Mouse (Mus musculus): ENCODE measurements around the gene Chrm1. TPM values are rescaled to one million over a fixed set of nuclear protein-coding genes. Genes with fewer than 3 reads are reported as not detected.

Gene Chrm1
- polyA plus RNA-seq, 1 experiment from 2014 or later, result 0.19 TPM

- no peaks in the 10 kb centered on the region for H3K36me3 ChIP-seq (ENCODE audit: control insufficient read depth, insufficient read depth, low read length)
- H3K4me3 ChIP-seq (ENCODE audit: low read depth, low read length), result no peak overlapping the region
- no peaks in the 10 kb centered on the region for H3K27me3 ChIP-seq (ENCODE audit: control insufficient read depth, insufficient read depth, low read length)
- H3K4me1 ChIP-seq (ENCODE audit: control insufficient read depth, insufficient read depth, low read length), result no peaks in the 10 kb centered on the region
- H3K27ac ChIP-seq (ENCODE audit: low read depth, low read length), result no peak overlapping the region
- no peak overlapping the region for H3K4me2 ChIP-seq (ENCODE audit: low read depth, low read length)
- WGBS, result 83% methylated on average over 9 of the region's 9 CpGs
- H3K9me3 ChIP-seq (ENCODE audit: control insufficient read depth, low read length), result no peaks in the 10 kb centered on the region
- no peak for ATAC-seq (ENCODE audit: low read depth)
- no peak overlapping the region for H3K9ac ChIP-seq (replicated peaks; ENCODE audit: low read depth, low read length)
Measured at GRCm38 (mm10) chr19:8699652-8700051, 36.1 kb downstream of the Chrm1 start.

GRCm38 (mm10) chr19:8702458-8702857, 38.9 kb downstream of the Chrm1 start:
- no peak overlapping the region for H3K4me2 ChIP-seq (ENCODE audit: low read depth, low read length)
- H3K4me3 ChIP-seq (ENCODE audit: low read depth, low read length), result no peak overlapping the region
- H3K27ac ChIP-seq (ENCODE audit: low read depth, low read length), result no peak overlapping the region
- H3K27me3 ChIP-seq (ENCODE audit: control insufficient read depth, insufficient read depth, low read length), result no peaks in the 10 kb centered on the region
- peaks cover 6% of the 10 kb centered on the region; the same call in 1 of the 2 replicates for H3K36me3 ChIP-seq (ENCODE audit: control insufficient read depth, insufficient read depth, low read length)
- ATAC-seq (ENCODE audit: low read depth), result no peak
- H3K4me1 ChIP-seq (ENCODE audit: control insufficient read depth, insufficient read depth, low read length), result no peaks in the 10 kb centered on the region
- no peak overlapping the region for H3K9ac ChIP-seq (replicated peaks; ENCODE audit: low read depth, low read length)
- no peaks in the 10 kb centered on the region for H3K9me3 ChIP-seq (ENCODE audit: control insufficient read depth, low read length)
- 45% methylated on average over 3 of the region's 3 CpGs for WGBS

DNA sequence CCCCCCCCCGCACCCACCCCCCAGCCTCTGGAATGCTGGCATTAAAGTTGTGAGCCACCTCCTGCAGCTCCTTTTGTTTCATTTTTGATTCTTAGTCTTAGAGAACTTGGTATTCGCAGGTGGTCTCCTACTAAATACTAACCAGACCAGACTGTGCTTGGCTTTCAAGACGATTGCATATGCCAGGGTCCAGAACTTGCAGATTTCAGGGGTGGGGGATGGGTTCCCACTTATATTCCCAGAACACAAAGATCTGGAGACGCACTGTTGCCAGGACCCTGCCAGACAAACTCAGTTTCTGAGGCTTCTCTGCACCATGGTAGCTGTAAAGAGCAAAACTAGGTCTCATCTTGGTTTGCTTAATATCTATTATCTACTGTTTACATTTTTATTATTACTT, 40.0 kb downstream of the Chrm1 start:
- ATAC-seq (ENCODE audit: low read depth), result no peak
- 58% methylated on average over 4 of the region's 4 CpGs for whole genome bisulfite sequencing
- H3K9ac ChIP-seq (replicated peaks; ENCODE audit: low read depth, low read length), result no peak overlapping the region
- no peaks in the 10 kb centered on the region for H3K4me1 ChIP-seq (ENCODE audit: control insufficient read depth, insufficient read depth, low read length)
- H3K4me3 ChIP-seq (ENCODE audit: low read depth, low read length), result no peak overlapping the region
- H3K9me3 ChIP-seq (ENCODE audit: control insufficient read depth, low read length), result no peaks in the 10 kb centered on the region
- no peak overlapping the region for H3K27ac ChIP-seq (ENCODE audit: low read depth, low read length)
- H3K36me3 ChIP-seq (ENCODE audit: control insufficient read depth, insufficient read depth, low read length), result peaks cover 17% of the 10 kb centered on the region
- H3K4me2 ChIP-seq (ENCODE audit: low read depth, low read length), result no peak overlapping the region
- no peaks in the 10 kb centered on the region for H3K27me3 ChIP-seq (ENCODE audit: control insufficient read depth, insufficient read depth, low read length)

DNA sequence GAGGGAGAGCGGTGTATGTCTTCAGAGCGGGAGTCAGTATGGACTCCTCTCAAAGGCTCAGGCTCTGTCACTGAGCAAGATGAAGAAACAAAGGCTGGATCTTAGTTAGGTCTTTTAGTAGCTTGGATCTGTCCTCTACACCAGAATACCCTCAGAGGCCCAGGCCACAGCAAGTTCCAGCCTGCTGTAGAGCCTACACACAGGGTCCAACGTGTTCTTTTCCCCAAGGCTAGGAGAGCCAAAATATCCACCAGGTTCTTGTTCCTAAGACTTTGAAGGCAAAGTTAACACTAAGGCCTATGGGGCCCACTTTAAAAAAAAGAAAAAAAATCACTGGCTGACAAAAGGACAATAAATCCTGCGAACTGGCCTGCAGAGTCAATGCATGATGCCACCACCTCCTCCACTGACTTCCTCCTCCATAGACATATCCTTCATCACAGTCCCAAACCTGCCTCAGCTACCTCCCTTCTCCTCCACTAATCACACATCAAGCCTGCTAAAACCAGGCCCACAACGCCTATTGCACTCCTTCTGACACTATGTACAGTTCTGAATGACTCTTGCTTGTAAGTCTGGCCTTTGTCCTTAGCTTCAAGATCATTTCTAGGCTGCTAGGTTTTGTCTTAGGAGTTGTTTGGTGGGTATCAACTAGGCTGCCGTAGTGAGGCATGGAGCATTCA, 41.6 kb downstream of the Chrm1 start:
- Histone ChIP-seq H3K27me3 (ENCODE audit: control insufficient read depth, insufficient read depth, low read length) (no peaks in the 10 kb centered on the region), H3K4me3 (ENCODE audit: low read depth, low read length) (no peak overlapping the region), H3K4me2 (ENCODE audit: low read depth, low read length) (no peak overlapping the region), H3K9ac (replicated peaks; ENCODE audit: low read depth, low read length) (no peak overlapping the region), H3K4me1 (ENCODE audit: control insufficient read depth, insufficient read depth, low read length) (peaks cover under 1% of the 10 kb centered on the region; the same call in 1 of the 2 replicates), H3K27ac (ENCODE audit: low read depth, low read length) (no peak overlapping the region), H3K9me3 (ENCODE audit: control insufficient read depth, low read length) (no peaks in the 10 kb centered on the region), H3K36me3 (ENCODE audit: control insufficient read depth, insufficient read depth, low read length) (peaks cover 33% of the 10 kb centered on the region)
- ATAC-seq (ENCODE audit: low read depth), result no peak
- WGBS, result 69% methylated on average over 6 of the region's 6 CpGs

- no peak overlapping the region for H3K4me3 ChIP-seq (ENCODE audit: low read depth, low read length)
- WGBS, result 84% methylated on average over 7 of the region's 7 CpGs
- 0 out of 2 replicates have a peak, but pooled peaks have one; percentile 25 for ATAC-seq (ENCODE audit: low read depth)
Measured at GRCm38 (mm10) chr19:8706132-8706667, 42.6 kb downstream of the Chrm1 start.

GRCm38 (mm10) chr19:8706930-8707329, 43.3 kb downstream of the Chrm1 start:
- H3K4me2 ChIP-seq (ENCODE audit: low read depth, low read length), result no peak overlapping the region
- peaks cover 6% of the 10 kb centered on the region for H3K4me1 ChIP-seq (ENCODE audit: control insufficient read depth, insufficient read depth, low read length)
- no peaks in the 10 kb centered on the region for H3K9me3 ChIP-seq (ENCODE audit: control insufficient read depth, low read length)
- H3K27me3 ChIP-seq (ENCODE audit: control insufficient read depth, insufficient read depth, low read length), result no peaks in the 10 kb centered on the region
- H3K36me3 ChIP-seq (ENCODE audit: control insufficient read depth, insufficient read depth, low read length), result peaks cover 40% of the 10 kb centered on the region
- 98% methylated on average over 7 of the region's 7 CpGs for WGBS
- H3K4me3 ChIP-seq (ENCODE audit: low read depth, low read length), result no peak overlapping the region
- no peak for ATAC-seq (ENCODE audit: low read depth)
- H3K9ac ChIP-seq (replicated peaks; ENCODE audit: low read depth, low read length), result no peak overlapping the region
- H3K27ac ChIP-seq (ENCODE audit: low read depth, low read length), result no peak overlapping the region

More at GRCm38 (mm10) chr19:8706132-8706667, 42.6 kb downstream of the Chrm1 start:
- Histone ChIP-seq H3K9me3 (ENCODE audit: control insufficient read depth, low read length) (no peaks in the 10 kb centered on the region), H3K9ac (replicated peaks; ENCODE audit: low read depth, low read length) (no peak overlapping the region), H3K4me1 (ENCODE audit: control insufficient read depth, insufficient read depth, low read length) (peaks cover 4% of the 10 kb centered on the region; the same call in 1 of the 2 replicates), H3K27ac (ENCODE audit: low read depth, low read length) (no peak overlapping the region), H3K36me3 (ENCODE audit: control insufficient read depth, insufficient read depth, low read length) (peaks cover 36% of the 10 kb centered on the region), H3K4me2 (ENCODE audit: low read depth, low read length) (no peak overlapping the region), H3K27me3 (ENCODE audit: control insufficient read depth, insufficient read depth, low read length) (no peaks in the 10 kb centered on the region)

- no peak overlapping the region for H3K27ac ChIP-seq (ENCODE audit: low read depth, low read length)
- no peak for ATAC-seq (ENCODE audit: low read depth)
- peaks cover 40% of the 10 kb centered on the region for H3K36me3 ChIP-seq (ENCODE audit: control insufficient read depth, insufficient read depth, low read length)
- no peaks in the 10 kb centered on the region for H3K27me3 ChIP-seq (ENCODE audit: control insufficient read depth, insufficient read depth, low read length)
- H3K9me3 ChIP-seq (ENCODE audit: control insufficient read depth, low read length), result no peaks in the 10 kb centered on the region
- H3K9ac ChIP-seq (replicated peaks; ENCODE audit: low read depth, low read length), result no peak overlapping the region
- WGBS, result 95% methylated on average over 8 of the region's 8 CpGs
- H3K4me1 ChIP-seq (ENCODE audit: control insufficient read depth, insufficient read depth, low read length), result peaks cover 15% of the 10 kb centered on the region
- H3K4me3 ChIP-seq (ENCODE audit: low read depth, low read length), result no peak overlapping the region
- H3K4me2 ChIP-seq (ENCODE audit: low read depth, low read length), result no peak overlapping the region
Measured at GRCm38 (mm10) chr19:8708954-8709353, 45.4 kb downstream of the Chrm1 start.

DNA sequence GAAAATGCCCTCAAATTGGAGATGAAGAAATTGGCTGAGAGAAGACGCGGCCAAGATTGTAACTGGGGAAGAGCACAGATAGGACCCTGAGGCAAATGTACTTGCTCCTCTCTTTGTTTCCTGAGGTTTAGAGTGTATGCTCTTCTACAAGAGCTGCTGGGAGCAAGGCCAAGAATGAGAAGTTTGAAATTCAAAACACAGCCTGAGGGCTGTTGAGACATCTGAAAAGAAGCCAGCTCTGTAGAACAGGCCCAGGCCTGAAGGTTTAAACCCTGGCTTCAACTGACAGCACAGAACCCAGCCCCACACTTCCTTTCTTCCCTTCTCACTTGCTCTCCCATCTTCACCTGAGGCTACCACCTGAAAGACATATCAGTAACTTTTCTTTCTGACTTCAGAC, 46.5 kb downstream of the Chrm1 start:
- H3K27ac ChIP-seq (ENCODE audit: low read depth, low read length), result no peak overlapping the region
- no peak overlapping the region for H3K4me3 ChIP-seq (ENCODE audit: low read depth, low read length)
- 84% methylated on average over 2 of the region's 2 CpGs for WGBS
- H3K9me3 ChIP-seq (ENCODE audit: control insufficient read depth, low read length), result no peaks in the 10 kb centered on the region
- H3K4me2 ChIP-seq (ENCODE audit: low read depth, low read length), result no peak overlapping the region
- peaks cover 40% of the 10 kb centered on the region for H3K36me3 ChIP-seq (ENCODE audit: control insufficient read depth, insufficient read depth, low read length)
- H3K9ac ChIP-seq (replicated peaks; ENCODE audit: low read depth, low read length), result no peak overlapping the region; the same call in 1 of the 2 replicates
- peaks cover 15% of the 10 kb centered on the region for H3K4me1 ChIP-seq (ENCODE audit: control insufficient read depth, insufficient read depth, low read length)
- ATAC-seq (ENCODE audit: low read depth), result no peak
- H3K27me3 ChIP-seq (ENCODE audit: control insufficient read depth, insufficient read depth, low read length), result no peaks in the 10 kb centered on the region

GRCm38 (mm10) chr19:8711506-8711905, 47.9 kb downstream of the Chrm1 start:
- peaks cover 15% of the 10 kb centered on the region for H3K4me1 ChIP-seq (ENCODE audit: control insufficient read depth, insufficient read depth, low read length)
- H3K27me3 ChIP-seq (ENCODE audit: control insufficient read depth, insufficient read depth, low read length), result no peaks in the 10 kb centered on the region
- no peak overlapping the region; the same call in 1 of the 2 replicates for H3K4me3 ChIP-seq (ENCODE audit: low read depth, low read length)
- H3K9me3 ChIP-seq (ENCODE audit: control insufficient read depth, low read length), result no peaks in the 10 kb centered on the region
- peaks cover 40% of the 10 kb centered on the region for H3K36me3 ChIP-seq (ENCODE audit: control insufficient read depth, insufficient read depth, low read length)
- H3K4me2 ChIP-seq (ENCODE audit: low read depth, low read length), result peak overlapping the region; percentile 66
- 83% methylated on average over 4 of the region's 4 CpGs for WGBS
- H3K27ac ChIP-seq (ENCODE audit: low read depth, low read length), result peak overlapping the region; percentile 25; the same call in 1 of the 2 replicates
- ATAC-seq (ENCODE audit: low read depth), result no peak
- H3K9ac ChIP-seq (replicated peaks; ENCODE audit: low read depth, low read length), result no peak overlapping the region
